Mouse (Mus musculus) adrenal gland, postnatal 25 days (tissue): ENCODE data around the gene Sfxn3. TPM values are rescaled to one million over a fixed set of nuclear protein-coding genes. Genes with fewer than 3 reads are reported as not detected.

Experiments
- DNase-seq: peaks from one replicate; pipeline ENCODE4 v3.0.0; 2021; ENCODE audit warnings: mixed read lengths
- total RNA-seq: library from RNA; stranded (reverse); gene quantifications from 2 replicates; pipeline ENCODE4 v1.2.3, GENCODE M21; 2021

Sfxn3 gene
- total RNA-seq, 1 experiment from 2014 or later = 65.0 TPM

DNA sequence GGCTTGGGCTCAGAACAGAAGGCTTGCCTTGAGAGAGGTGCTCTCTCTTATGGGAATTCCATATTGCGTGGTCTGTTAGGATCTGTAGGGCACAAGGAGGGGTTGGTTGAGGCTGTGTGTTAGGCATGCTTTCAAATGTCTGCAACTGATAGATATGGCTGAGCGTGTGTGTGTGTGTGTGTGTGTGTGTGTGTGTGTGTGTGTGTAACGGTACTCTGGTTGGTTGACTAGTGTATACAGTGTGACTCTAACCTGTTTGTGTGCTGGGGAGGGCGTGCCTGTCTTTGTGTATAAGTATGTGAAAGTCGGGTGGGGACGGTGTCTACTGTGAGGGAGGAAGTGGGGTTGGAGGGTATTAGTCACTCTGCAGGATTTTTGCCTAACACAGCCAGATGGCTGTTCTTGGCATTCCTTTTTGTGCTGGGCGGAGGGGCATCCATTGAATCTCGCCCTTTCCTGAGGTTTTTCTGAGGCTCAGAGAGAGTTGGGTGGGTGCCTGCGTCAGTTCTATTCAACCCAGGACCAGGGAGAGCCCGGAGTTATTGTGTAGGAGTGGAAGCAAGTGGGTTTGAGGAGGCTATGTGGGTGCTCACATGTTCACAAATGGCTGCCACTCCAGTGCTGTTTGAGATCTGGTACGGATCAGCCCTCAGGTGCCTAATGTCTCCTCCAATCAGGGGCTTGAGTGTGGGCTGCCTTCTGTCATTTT lies 786 bp downstream of the Sfxn3 start:
- DNase-seq = no peak

DNA sequence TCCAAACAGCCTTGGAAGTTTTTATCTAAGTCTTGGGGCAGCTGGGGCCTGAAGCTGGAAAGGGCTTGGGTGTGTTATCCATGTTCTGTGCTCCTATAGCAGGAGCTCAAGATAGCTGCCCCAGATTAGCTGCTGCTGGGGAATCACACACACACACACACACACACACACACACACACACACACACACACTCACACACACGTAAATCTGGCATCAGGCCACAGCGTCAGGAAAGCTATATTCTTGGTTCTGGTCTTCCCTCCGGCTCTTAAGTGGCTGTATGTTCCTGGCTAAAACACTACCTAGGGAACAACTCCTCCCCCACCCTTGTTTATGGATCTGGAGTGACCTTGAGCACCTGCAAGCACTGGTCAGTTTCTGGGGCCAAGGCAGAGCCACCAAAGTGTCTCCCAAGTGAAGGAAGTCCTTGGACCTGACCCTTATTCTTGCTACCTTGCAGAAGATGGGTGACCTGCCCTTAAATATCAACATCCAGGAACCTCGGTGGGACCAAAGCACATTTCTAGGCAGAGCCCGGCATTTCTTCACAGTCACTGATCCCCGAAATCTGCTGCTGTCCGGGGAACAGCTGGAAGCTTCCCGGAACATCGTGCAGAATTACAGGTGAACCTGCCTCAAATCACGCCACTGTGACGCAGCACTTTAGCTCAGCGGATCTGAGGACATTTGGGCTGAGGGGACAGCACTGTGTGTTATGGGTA lies 1.5 kb downstream of the Sfxn3 start:
- no peak for DNase-seq

DNA sequence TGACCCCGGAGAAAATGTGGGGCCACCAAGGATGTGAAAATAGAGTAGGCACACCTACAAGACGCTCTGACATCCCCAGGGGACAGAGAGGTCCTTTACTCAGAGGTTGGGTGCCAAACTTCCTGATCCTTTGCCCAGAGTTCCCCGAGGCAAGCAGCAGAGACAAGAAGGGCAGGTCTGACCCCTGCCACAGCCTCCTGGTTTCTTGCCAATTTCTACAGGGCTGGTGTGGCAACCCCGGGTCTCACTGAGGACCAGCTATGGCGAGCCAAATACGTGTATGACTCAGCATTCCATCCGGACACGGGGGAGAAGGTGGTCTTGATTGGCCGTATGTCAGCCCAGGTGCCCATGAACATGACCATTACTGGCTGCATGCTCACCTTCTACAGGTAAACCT lies 2.2 kb downstream of the Sfxn3 start:
- no peak for DNase-seq

DNA sequence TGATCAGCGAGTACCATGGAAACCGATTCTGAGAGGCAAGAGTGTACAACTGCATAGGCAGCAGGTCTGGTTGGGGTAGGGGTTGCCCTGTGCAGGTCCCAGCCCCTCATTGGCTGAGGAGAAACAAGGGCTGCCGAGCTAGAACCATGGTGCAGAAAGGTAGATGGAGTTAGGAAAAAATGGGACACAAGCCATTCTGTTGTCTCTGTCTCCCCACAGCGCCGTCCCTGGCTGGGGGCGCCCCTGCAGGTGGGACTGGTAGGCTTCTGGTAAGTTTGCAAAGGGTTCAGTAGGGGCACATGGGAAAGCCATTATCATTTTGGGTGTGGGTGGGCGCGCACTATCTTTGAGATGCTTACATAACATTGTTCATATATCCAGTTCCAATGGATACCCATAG lies 6.1 kb downstream of the Sfxn3 start:
- no peak for DNase-seq

DNA sequence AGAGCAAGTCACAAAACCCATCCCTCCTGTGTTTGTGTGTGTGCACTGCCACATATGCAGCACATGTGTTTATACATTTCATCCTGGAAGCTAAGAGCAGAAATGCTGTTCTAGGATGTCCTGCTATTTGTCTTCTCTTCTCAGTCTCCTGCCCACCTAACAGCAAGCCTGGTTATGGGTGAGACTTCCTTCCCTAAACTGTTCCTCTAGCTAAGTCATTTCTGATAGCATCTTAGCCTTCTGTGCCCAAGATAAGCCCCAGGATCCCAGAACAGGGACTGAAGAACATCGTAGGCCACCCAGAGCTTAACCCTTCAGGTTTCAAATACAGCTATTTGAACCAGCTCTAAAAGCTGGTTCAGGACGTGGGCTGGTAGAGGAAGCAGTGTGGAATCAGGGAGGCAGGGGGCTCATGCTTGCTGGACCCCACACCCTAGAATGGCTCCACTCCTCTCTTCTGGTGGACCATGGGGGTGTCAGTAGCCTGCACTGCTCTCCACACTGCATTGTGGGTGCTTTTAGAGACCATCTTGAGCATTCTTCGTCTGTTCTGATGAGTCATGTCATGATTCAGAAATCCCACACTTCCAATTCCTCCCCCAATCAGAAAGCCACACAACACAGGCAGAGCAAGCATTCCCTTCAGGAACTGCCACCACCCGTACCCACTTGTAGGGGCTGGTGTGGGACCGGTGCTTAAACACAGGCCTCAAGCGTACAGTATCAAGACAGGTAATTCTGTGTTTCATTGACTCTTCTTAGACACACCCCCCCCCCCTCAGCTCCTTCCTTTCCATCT lies 7.8 kb downstream of the Sfxn3 start:
- no peak for DNase-seq

DNA sequence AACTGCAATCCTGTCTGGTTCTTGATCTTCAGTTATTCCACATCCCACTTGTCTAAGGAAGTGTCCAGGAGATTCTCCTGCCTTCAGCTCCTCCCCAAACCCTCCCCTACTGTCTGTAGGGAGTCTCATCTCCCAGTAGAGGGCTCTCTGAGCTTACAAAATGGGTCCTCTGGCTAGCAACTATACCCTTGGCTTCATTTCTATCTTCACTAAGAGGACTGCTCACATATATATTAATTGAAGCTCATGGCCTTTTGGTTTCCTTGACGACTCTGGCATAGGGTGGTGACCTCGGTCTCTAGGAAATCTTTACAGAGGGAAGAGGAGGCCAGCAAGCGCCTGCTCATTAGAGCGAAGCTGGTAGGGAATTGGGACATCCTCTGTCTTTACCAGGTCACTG lies 9.1 kb downstream of the Sfxn3 start:
- no peak for DNase-seq

DNA sequence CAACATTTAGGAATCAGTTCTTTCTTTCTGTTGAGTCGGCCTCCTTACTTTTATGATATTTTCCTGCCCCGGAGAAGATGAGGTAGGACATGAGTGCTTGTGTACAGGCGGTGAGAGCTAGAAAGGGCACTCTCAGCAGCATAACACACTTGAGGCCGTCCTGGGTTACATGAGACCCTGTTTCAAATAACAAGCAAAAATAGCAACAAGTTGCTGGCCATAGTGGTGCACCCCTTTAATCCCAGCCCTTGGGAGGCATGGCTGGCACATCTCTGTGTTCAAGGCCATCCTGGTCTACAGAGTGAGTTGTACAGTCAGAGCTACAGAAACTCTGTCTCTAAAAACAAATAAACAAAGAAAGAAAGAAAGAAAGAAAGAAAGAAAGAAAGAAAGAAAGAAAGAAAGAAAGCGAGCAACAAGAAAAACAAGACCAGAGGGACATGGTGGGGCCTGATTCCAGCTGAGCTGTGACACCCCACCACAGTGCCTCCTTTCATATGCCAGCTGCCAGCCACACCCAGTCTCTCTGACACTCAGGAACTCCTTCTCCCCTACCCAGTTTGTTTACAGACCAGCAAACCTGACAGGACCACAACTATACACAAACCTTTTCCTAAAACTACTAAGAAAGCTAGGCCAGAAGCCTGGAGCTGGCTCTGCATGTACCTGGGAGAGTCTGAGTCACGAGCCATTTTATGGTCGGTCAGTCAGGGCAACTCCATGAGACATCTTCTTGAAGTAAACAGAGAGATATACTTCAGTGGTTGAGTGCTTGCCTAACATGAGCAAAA lies 9.8 kb downstream of the Sfxn3 start:
- DNase-seq = no peak

DNA sequence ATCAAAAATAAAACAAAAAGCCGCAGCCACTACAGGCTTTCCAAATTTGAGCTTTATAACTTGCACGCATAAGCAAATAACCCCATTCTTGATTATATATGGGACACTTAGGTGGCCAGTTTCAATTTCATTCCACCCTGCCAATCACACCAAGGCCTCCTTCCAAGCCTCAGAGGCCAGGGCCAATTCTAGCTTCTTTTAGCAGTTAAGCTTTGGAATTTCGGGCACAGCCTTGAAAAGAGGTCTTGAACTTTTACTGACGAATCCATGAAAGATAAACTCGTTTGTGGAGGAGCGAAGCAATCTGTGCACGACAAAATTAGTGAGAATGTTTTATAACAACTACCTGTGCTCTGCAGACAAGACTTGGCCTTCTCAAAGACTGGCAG lies 10.4 kb downstream of the Sfxn3 start:
- DNase-seq = no peak

DNA sequence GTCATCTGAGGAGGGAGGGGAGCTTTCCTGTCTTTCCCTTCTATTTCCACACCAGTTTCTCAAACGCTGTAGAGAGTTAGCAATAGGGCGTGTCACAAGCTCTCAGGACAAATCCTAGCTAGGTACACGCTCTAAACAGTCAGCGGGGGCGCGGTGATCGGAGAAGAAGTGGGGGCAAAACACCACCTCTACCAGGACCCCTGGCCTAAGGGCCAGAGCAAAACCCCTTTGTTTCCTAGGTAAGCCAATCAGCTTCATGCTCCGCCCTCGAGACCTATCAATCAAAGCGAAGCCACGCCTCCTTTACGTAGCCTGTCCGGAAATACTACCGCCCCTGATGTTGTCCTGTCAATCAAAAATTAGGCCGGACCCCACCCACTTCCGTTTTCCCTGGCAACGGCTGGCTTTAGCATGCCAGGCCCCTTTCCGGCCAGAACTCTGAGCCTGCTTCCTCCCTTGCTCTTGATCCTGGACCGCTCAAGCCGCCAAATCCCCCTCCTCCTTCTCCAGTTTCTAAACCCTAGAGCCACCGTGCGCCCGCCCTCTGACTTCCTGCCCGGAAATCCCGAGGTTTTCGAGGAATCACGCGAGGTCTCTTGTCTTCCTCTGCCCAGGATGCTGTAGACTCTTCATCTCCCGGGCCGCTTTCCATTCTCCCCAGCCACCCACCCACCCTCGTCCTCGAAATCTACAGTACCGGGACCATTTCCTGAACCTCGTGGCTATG lies 11.0 kb downstream of the Sfxn3 start:
- peak; percentile 86 for DNase-seq

DNA sequence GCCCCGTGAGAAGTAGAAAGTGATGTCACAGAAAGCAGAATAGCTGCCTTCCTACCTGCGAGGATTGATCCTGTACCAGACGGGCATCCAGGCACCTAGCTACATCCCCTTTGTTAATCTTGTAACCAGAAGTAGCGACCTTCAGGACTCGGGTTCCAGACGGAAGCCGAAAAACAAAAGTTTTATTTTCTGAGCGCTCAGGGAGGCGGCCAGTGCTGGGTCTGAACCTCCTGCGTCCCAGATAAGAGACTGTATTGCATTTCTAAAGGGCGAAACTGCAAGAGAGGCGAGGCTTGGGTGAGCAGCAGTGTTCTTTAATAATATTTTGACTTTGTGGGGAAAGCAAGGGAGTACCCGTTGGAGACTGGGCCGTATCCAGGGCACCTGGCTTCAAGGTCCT lies 11.5 kb downstream of the Sfxn3 start:
- DNase-seq = no peak

DNA sequence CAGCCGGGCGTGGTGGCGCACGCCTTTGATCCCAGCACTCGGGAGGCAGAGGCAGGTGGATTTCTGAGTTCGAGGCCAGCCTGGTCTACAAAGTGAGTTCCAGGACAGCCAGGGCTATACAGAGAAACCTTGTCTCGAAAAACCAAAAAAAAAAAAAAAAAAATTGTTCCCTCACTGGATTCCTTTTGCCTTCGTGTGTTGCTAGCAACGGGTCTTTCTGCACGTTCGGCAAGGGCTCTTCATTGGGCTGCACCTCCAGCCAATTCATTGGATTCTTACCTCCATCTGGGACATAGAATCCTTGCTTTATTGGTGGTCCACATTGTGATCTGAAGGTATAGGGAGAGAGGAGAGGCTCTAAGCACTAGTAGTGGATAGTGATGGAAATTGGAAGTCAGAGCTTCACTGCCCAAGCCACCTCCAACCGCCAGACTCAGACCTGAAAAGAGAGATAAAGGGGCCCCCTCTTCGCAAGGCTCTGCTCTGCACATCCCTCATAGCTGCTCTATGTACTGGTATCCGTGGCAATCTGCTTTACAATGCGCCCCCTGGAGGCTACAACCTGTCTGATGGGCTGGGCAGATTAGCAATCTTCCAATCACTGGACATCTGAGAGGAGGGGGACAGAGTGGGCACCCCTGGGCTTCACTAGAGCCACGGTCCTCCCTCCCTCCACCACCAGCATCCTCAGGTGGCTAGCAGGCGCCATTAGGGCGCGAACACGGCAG lies 16.4 kb downstream of the Sfxn3 start:
- peak; percentile 71 for DNase-seq

DNA sequence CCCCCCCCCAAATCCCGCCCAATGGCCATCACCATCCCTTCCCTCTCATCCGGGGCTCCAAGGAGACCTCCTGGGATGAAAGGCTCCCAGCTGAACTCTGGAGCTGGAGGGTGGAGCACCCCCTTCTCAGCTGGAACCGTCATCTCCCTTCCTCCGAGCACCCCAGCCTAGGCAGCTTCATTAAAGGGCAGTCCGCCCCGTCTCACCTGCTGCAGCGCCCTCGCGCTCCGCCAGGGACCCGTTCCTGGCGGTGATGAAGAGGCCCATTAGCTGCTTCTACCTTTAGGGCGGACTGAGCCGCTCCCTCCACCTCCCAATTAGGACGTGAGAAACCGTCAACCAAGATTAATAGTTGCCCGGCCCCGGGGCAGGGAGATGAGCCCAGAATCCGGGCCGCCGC lies 17.9 kb downstream of the Sfxn3 start:
- DNase-seq = no peak

DNA sequence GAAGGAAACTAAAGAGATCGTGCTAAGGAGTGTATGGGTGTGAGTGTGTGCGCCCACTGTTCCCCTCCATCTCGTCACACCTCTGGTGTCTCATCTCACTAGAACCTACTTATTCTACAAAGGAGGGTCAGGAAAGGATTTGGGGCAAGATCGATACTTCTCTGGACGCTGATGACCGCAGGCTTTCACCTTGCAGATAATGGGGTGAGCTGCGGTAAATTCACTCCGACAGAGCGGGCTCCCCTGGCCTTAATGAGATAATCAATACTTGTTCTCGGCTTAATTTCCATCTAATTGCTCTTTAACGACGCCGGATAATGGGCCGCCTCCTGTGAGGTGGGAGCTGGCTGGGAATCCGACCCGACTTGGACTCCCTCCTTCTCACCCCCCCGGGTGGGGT lies 19.9 kb downstream of the Sfxn3 start:
- DNase-seq = no peak

DNA sequence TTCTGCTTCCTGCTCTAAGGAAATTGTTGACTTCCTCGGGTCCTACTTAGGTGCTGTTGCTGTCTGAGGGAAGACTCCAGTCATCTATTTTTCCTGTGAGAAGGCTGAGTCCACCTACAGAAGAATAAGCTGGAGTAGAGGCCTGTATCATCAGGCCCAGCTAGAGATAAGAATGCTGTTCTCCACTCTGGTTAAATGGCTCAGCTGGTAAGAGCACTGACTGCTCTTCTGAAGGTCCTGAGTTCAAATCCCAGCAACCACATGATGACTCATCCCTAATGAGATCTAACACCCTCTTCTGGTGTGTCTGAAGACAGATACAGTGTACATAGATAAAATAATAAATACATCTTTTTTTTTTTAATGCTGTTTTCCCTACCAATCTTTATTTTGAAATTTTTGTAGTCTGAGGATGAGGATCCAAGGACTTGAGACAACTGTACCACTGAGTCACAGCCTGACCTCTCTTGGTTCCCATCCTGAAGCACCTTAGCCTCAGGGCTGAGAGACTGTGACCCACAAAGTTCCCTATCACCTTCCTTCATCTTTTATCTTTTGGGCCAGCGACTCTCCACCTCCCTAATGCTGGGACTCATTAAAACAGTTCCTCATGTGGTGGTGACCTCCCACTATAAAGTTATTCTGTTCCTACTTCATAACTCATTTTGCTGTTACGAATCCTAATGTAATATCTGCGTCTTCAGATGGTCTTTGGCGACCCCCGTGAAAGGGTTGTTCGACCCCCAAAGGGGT lies 20.6 kb downstream of the Sfxn3 start:
- DNase-seq = no peak

DNA sequence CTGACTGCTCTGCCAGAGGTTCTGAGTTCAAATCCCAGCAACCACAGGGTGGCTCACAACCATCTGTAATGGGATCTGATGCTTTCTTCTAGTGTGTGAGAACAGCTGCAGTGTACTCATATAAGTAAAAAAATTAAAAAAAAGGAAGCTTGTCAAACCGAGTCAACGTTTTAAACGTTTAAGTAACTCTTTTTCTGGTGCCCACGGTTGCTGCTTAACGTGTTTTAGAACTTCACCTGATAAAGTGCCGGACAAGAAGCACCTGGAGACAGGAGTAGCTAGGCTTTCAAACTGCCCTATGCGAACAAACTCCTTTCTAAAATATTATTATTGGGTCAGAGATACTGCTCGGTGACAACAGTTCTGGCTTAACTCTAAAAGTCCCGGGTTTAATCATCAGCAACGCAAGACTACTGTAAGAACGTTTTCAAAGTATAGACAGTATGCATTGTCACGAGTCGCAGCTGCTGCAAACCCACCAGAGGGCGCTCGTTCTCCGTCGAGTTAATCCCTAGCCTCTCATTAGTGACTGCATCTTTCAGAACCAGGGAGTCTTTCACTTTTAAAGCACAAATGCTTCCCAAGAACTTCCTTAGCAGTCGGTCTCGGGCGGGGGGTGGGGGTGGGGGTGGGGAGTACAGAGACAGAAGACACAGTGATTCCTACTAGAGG lies 26.7 kb downstream of the Sfxn3 start:
- DNase-seq = peak; percentile 91

DNA sequence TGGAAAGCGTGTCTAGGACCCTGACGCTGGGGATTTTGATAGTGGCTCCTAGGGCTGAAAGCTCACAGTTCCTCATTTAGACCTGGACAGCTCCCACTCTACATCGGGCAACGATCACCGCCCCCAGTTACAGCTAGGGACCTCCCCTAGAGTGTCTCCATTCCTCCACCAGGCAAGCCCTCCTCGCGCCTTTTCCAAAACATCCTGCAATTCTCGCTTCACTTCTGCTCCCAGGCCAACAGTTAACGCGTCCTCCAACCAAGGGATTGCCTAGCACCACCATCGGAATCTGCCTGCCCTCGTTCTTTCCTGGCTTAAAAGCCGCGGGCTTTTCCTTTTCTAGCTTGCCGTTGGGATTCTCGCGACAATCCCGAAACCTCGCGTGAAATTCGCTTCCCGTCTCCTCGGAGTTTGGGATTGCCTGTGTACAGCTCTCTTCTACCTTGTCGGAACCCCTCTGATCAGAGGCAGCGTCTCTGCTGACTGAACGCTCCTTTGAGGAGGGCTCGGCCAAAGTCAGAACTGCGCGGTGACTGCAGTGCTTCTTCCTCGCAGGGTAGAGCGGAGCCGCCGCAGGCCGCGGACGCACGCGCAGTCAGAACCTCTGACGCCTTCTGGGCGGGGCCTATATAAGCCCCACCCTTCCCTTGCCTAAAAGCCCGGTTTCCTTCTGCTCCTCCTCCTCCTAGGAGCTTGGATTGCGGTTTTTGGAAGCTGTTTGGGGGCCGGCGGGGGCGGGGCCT lies 27.4 kb downstream of the Sfxn3 start, which contains the start of gene Kazald1:
TSS of gene Kazald1 (plus strand) at position 662 of the 743 bp plus-strand sequence.
- peak; percentile 93 for DNase-seq

DNA sequence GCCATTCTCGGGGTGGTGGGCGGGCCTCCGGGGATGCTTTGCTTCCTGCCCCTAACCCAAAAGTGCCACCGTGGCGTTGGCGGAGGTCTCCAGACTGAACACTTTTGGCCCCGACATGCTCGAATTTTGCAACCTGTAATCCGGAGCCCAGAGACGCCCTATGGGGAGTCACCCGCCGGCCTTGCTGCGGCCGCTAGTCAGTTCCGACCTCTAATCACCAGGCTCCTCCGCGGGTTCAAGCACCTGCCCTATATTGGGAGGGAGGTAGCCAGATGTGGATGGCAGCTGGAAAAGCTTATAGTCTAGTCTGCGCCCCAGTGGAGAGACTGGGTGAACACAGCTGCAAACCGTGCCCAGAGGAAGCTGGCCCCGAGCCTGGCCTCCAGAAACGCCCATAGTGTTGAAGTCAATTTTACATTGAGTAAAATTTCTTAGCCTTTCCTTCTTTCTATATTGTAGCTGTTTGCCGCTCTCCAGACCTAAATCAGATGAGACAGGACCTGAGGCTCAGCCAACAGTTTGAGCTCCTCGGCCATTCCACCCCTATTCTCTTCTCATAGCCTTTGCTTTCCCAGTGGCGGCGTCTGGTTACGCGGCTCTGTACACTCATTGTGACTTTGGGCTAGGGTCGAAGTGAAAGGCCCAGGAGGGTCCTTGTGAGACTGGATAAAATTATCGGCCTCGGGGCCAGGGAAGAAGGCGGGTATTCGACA lies 28.2 kb downstream of the Sfxn3 start:
- DNase-seq = no peak

DNA sequence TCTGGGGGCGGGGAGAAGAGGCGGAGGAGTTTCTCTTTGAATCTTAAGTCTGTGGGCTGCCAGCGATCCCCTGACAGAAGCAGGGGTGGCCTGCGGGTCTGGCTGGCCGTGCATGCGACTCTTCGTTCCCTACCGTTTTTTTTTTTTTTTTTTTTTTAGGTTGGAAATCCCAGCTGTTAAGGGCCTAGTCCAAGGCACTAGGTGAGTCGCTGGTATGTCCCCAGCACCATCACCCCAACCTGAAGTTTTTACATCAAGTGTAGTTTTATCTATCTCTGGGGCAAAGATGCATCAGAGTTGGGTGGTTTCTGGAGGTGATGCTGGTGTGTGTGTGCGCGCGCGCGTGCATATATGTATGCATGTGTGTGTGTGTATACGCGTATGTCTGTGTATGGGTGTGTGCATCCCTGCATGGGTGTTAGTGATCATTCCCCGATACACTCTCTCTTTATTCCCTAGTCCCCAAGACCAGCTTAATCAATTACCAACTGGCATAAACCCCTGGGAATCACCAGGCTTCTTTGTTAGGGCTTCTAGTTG lies 28.8 kb downstream of the Sfxn3 start:
- DNase-seq = no peak
